Mouse (Mus musculus) heart, adult 2 months (tissue): ENCODE results near the gene 1600014C23Rik.

Source experiments
- CTCF ChIP-seq: fragments of 200-600 bp; IDR thresholded peaks from 2 replicates; pipeline ENCODE4 v1.8.1; 2022; ENCODE audit warnings: antibody characterized with exemption, mild to moderate bottlenecking, moderate library complexity
- EP300 ChIP-seq: fragments of 200-500 bp; IDR thresholded peaks from 2 replicates; pipeline ENCODE4 v1.6.1; 2011; ENCODE audit warnings: low read depth, low read length, control low read depth; ENCODE audit not compliant: insufficient read depth
- POLR2A ChIP-seq: fragments of 200-500 bp; IDR thresholded peaks from 2 replicates; pipeline ENCODE4 v1.6.1; 2011; ENCODE audit warnings: mild to moderate bottlenecking, low read depth, low read length, control low read depth; ENCODE audit not compliant: insufficient read depth

DNA sequence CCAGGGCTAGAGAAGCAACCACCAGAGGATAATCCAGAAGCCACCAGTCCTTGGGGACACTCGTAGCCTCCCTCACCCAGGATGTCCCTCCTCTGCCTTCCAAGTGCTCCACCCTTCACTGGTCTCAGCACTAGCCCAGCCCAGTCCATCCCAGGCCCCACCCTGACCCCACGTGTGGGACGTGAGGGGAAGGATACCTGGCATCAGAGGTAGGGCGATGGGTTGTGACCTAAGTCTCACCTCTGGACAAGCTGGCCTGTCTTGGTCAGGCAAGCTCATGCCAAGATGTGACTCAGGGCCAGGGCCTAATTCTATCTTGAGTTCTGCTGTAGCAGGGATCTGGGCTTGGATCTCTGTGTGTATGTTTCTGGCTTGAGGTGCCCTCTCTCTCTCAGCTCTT, 1.2 kb upstream of the 1600014C23Rik start:
- TF ChIP-seq CTCF (no peak), EP300 (0 out of 2 replicates have a peak, but pooled peaks have one; percentile 12), POLR2A (no peak)
